Mouse (Mus musculus) ES-Bruce4 (cell line): ENCODE data around the gene Kansl2.

Experiments
- CTCF ChIP-seq: IDR thresholded peaks from one replicate; pipeline ENCODE4 v1.8.1; 2011; ENCODE audit warnings: low read depth, low read length
- EP300 ChIP-seq: IDR thresholded peaks from 2 replicates; pipeline ENCODE4 v1.6.1; 2011; ENCODE audit warnings: low read depth, low read length; ENCODE audit not compliant: insufficient read depth
- POLR2A ChIP-seq: IDR thresholded peaks from one replicate; pipeline ENCODE4 v1.8.1; 2011; ENCODE audit warnings: low read length; ENCODE audit not compliant: insufficient read depth

DNA sequence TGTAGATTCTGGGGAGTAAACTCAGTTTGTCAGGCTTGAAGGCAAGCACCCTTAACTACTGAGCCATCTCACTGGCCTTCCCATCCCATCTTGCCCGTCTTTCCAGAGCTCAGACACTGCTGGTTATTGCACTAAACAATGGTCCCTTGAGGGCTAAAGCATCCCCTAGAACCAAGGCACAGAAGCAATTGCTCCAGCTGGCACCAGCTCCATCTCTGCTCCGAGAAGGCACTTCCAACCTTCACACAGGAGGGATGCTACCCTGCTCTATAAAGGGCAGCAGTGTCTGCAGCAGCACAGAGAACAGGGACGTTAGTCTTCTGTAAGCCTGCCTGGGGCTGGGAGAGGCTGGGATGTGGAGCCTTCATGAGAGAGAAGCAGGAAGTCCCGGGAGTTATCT lies 42.0 kb downstream of the Kansl2 start, which contains the start of gene Olfr279:
- TF ChIP-seq POLR2A = no peak
- no peak for TF ChIP-seq CTCF
- no peak for TF ChIP-seq EP300
